8 mouse cellular contexts compared by ENCODE assay signal in the genomic region with DNA sequence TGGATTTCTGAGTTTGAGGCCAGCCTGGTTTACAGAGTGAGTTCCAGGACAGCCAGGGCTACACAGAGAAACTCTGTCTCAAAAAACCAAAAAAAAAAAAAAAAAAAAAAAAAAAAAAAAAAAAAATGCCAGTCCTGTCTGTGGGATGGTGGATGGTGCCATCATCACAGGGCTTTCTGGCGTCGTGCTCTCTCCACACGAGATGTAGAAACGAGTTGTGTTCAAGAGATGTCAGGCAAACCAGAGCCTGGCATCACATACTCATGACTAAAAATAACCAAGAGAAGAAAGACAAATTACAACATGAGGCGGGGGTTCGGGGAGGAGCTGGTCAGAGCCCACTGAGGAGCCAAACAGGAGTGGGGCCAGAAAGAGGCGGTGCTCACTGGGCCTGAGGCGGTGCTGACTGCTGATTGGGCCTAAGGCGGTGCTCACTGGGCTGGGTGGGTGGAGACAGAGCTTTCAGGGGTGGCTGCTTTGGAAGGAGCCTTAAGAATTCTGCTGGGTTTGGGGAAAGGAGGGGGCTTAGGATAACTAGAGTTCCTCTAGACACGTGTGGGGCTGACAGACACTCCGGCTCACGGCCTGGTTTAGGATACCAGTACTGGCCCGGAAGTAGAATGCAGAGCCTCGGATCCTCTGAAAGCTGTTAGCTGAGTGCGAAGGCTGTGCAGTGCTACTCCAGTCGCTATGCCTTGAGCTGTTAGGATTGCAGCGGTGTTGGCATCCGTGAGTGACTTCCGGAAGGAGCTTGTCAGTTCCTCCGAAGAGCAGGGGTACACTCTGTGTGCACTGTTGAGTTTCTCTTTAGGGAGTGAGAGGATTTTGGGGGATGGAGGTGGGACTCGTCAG. TPM values are rescaled to one million over a fixed set of nuclear protein-coding genes. Genes with fewer than 3 reads are reported as not detected.
DNase-seq lines count a peak whose midpoint lies in the region; ATAC-seq lines count a peak whose summit lies in the region.

No protein-coding gene starts in this region.

- H3K9ac ChIP-seq in embryonic facial prominence, embryonic 15.5 days, result no peak overlapping the region
- H3K9ac ChIP-seq in heart, embryonic 16.5 days (ENCODE audit: low read length), result no peak overlapping the region

- H3K4me3 ChIP-seq in embryonic facial prominence, embryonic 15.5 days (replicated peaks), result no peak overlapping the region
- no peak overlapping the region for H3K4me3 ChIP-seq in heart, embryonic 16.5 days (ENCODE audit: low read length)

- DNase-seq in frontal cortex, postnatal 25 days (ENCODE audit: low spot score in 2 of 2), result no peak
- DNase-seq in layer of hippocampus, postnatal 10 days (ENCODE audit: low spot score in 2 of 2), result peak; percentile 54 to 62
- DNase-seq in right cerebral cortex, postnatal 10 days (ENCODE audit: low spot score in 2 of 2), result peak; percentile 82 to 84
- DNase-seq in cerebellum, postnatal 36 days, result no peak

- no peaks in the 10 kb centered on the region for H3K36me3 ChIP-seq in embryonic facial prominence, embryonic 15.5 days
- H3K36me3 ChIP-seq in heart, embryonic 16.5 days (ENCODE audit: control insufficient read depth, insufficient read depth), result no peaks in the 10 kb centered on the region

- H3K4me1 ChIP-seq in embryonic facial prominence, embryonic 15.5 days, result peaks cover 8% of the 10 kb centered on the region; the same call in 1 of the 2 replicates
- 0 out of 2 replicates have a peak, but pooled peaks cover 3% of the 10 kb centered on the region for H3K4me1 ChIP-seq in heart, embryonic 16.5 days (ENCODE audit: control insufficient read depth, insufficient read depth, low read length)

- H3K27ac ChIP-seq in embryonic facial prominence, embryonic 15.5 days (replicated peaks), result no peak overlapping the region
- no peak overlapping the region for H3K27ac ChIP-seq in heart, embryonic 16.5 days (ENCODE audit: low read length)

- peak; percentile 86 for ATAC-seq in frontal cortex, adult (ENCODE audit: low TSS enrichment)
- peak; percentile 79; the same call in 1 of the 2 replicates for ATAC-seq in embryonic facial prominence, embryonic 15.5 days (ENCODE audit: insufficient number of reproducible peaks, low FRiP score, low TSS enrichment, low read depth)
- peak; percentile 80; the same call in 1 of the 2 replicates for ATAC-seq in heart, embryonic 16.5 days (replicated peaks; ENCODE audit: extremely low read depth, insufficient read depth, low FRiP score)
- no peak for ATAC-seq in monocyte, adult 5-6 weeks (replicated peaks; ENCODE audit: insufficient number of reproducible peaks, low FRiP score, low TSS enrichment, poor library complexity, severe bottlenecking)

- H3K27me3 ChIP-seq in embryonic facial prominence, embryonic 15.5 days, result no peaks in the 10 kb centered on the region
- H3K27me3 ChIP-seq in heart, embryonic 16.5 days (ENCODE audit: control insufficient read depth, insufficient read depth, low read length), result no peaks in the 10 kb centered on the region

- 53% methylated on average over 21 of the region's 21 CpGs for WGBS in embryonic facial prominence, embryonic 15.5 days
- 50% methylated on average over 21 of the region's 21 CpGs for WGBS in heart, embryonic 16.5 days

- no peaks in the 10 kb centered on the region for H3K9me3 ChIP-seq in embryonic facial prominence, embryonic 15.5 days (replicated peaks)
- H3K9me3 ChIP-seq in heart, embryonic 16.5 days (replicated peaks; ENCODE audit: control insufficient read depth, low read length), result no peaks in the 10 kb centered on the region

- peak overlapping the region; percentile 15; the same call in 1 of the 2 replicates for H3K4me2 ChIP-seq in embryonic facial prominence, embryonic 15.5 days (replicated peaks)
- peak overlapping the region; percentile 8; the same call in 1 of the 2 replicates for H3K4me2 ChIP-seq in heart, embryonic 16.5 days (ENCODE audit: low read depth, low read length)

RNA-seq across cellular contexts. Expression of a gene that starts 37.1 kb away (rescaled TPM):
- 1.9 and 3.3 TPM in 2 replicates for polyA plus RNA-seq in embryonic facial prominence, embryonic 15.5 days (2015; fragmentation: Nextera tagmentation; extraction: Ambion mirVana)
- 2.3 TPM in 2 replicates for polyA plus RNA-seq in heart, embryonic 16.5 days (2015; fragmentation: Nextera tagmentation; extraction: Ambion mirVana)
- total RNA-seq in layer of hippocampus, postnatal 10 days (2021), result 1 to 10 TPM; 4.7 to 5.2 TPM
- total RNA-seq in monocyte, adult 5-6 weeks (2017), result 3.9 to 11.4 TPM (median 7.1 TPM) in 3 replicates

Comparison
In these comparisons a context has a peak if more than half of its experiments do, and no peak if none do; other contexts are left out.
1. DNase-seq: peak in layer of hippocampus, postnatal 10 days (2 of 2) and right cerebral cortex, postnatal 10 days (2 of 2); none in frontal cortex, postnatal 25 days (0 of 2) and cerebellum, postnatal 36 days (0 of 2).